Mouse (Mus musculus): Measurements from ENCODE around the gene Tnr. TPM values are rescaled to one million over a fixed set of nuclear protein-coding genes. Genes with fewer than 3 reads are reported as not detected.

Tnr gene
- polyA plus RNA-seq, 1 experiment from 2014 or later = 2.6 TPM

DNA sequence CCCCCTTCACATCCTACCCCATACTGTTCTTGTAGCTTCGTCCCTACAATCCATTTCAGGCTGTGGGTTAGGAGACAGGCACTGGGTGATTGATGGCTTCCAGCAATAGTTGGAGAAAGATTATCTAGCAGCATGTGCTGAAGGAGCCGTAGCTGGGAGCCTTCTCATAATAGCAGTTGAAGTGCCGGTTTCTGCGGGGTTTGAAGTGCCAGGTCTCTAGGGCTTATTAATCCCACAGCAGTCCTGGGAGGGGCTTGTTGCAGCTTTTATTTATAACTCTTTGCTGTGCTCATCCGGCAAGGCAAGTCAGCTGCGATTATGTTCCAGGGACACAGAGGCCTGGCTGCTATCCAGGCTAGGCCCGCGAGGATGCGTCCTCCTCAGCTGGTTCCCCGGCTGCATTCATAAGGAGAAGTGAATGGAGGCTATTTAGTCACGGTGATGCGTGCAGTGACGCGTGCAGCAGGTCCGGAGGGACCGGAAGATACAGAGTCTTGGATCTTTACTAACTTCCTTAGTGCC is 147.1 kb downstream of the Tnr start:
- no peaks in the 10 kb centered on the region for H3K36me3 ChIP-seq (ENCODE audit: control insufficient read depth, insufficient read depth, low read length)
- H3K4me3 ChIP-seq (ENCODE audit: low read depth, low read length) = no peak overlapping the region
- no peaks in the 10 kb centered on the region for H3K27me3 ChIP-seq (replicated peaks; ENCODE audit: control insufficient read depth, insufficient read depth, low read length)
- H3K9ac ChIP-seq (ENCODE audit: low read length) = peak overlapping the region; percentile 40; the same call in 1 of the 2 replicates
- H3K4me2 ChIP-seq (ENCODE audit: low read length) = peak overlapping the region; percentile 38
- peak; percentile 81 for DNase-seq (ENCODE audit: low spot score)
- WGBS = 8% methylated on average over 16 of the region's 16 CpGs
- H3K4me1 ChIP-seq (ENCODE audit: control insufficient read depth, insufficient read depth, low read length) = peaks cover 9% of the 10 kb centered on the region
- H3K9me3 ChIP-seq (replicated peaks; ENCODE audit: control insufficient read depth, low read length) = no peaks in the 10 kb centered on the region
- H3K27ac ChIP-seq (ENCODE audit: low read depth, low read length) = no peak overlapping the region
- ATAC-seq = peak; percentile 79

DNA sequence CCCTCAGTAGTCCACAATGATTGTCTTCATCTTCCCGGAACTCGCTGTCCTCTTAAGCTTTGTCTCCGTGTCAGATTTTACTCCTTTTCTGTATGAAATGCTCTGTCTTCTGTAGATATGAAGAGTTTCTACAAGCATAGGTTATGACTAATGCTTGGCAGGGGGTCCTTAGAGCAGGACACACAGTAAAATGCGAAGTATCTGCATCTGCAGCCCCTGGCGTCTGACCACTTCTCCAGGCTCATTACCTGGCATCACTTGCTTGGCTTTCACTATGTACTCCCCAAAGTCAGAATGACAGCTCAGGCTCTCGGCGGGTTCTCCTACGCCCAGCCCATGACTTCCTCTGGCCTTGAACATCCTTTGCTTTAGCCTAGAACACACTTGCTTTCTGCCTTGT is 147.6 kb downstream of the Tnr start:
- Histone ChIP-seq H3K4me2 (ENCODE audit: low read length) (peak overlapping the region; percentile 38), H3K9me3 (replicated peaks; ENCODE audit: control insufficient read depth, low read length) (no peaks in the 10 kb centered on the region), H3K27me3 (replicated peaks; ENCODE audit: control insufficient read depth, insufficient read depth, low read length) (no peaks in the 10 kb centered on the region), H3K36me3 (ENCODE audit: control insufficient read depth, insufficient read depth, low read length) (no peaks in the 10 kb centered on the region), H3K4me1 (ENCODE audit: control insufficient read depth, insufficient read depth, low read length) (peaks cover 9% of the 10 kb centered on the region), H3K9ac (ENCODE audit: low read length) (no peak overlapping the region), H3K4me3 (ENCODE audit: low read depth, low read length) (no peak overlapping the region), H3K27ac (ENCODE audit: low read depth, low read length) (no peak overlapping the region)
- ATAC-seq (peak; percentile 13), DNase-seq (ENCODE audit: low spot score) (no peak)
- WGBS = 83% methylated on average over 8 of the region's 8 CpGs

DNA sequence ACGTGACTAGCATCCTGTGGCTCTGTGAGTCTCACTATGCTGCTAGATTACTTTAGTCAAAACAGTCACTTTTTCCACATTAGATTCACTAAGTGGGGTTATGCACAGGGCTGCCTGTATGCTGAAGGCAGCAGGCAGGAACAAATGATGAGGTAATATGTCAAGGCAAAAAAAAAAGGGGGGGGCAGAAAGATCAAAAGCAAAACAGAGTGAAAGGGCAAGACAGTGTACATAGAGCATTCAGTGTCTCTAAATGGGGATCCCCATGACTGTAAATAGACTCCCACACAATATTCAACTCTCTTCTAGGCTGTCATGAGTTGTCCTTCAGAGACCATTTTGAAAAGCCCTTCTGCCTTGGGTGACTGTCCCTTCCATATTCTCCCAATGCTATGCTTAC is 150.7 kb downstream of the Tnr start:
- ATAC-seq = no peak
- Histone ChIP-seq H3K4me1 (ENCODE audit: control insufficient read depth, insufficient read depth, low read length) (peaks cover 12% of the 10 kb centered on the region), H3K27me3 (replicated peaks; ENCODE audit: control insufficient read depth, insufficient read depth, low read length) (no peaks in the 10 kb centered on the region), H3K27ac (ENCODE audit: low read depth, low read length) (no peak overlapping the region), H3K9ac (ENCODE audit: low read length) (no peak overlapping the region), H3K9me3 (replicated peaks; ENCODE audit: control insufficient read depth, low read length) (no peaks in the 10 kb centered on the region), H3K4me3 (ENCODE audit: low read depth, low read length) (no peak overlapping the region), H3K36me3 (ENCODE audit: control insufficient read depth, insufficient read depth, low read length) (no peaks in the 10 kb centered on the region), H3K4me2 (ENCODE audit: low read length) (no peak overlapping the region)
- DNase-seq (ENCODE audit: low spot score) = no peak
- WGBS = 67% methylated on average over 1 of the region's 1 CpGs

DNA sequence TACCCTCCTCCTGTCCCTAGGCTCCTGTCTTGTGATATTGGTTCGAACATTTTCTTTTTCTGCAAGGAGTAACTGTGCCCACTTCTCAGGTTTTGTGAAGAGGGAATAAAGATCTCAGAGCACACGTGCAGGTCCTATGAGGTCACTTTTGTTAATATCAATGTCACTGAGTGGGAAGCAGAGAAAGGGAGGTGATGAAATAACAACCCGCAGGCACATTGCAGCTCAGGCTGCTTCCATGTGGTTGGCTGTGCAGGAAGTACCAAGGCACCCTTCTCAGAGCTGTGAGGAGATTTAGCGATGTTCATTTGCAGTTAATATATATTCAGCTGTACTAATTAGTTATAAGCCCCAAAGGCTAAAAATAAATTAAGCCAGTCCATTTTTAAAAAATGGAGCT is 151.9 kb downstream of the Tnr start:
- Histone ChIP-seq H3K4me2 (ENCODE audit: low read length) (no peak overlapping the region), H3K9me3 (replicated peaks; ENCODE audit: control insufficient read depth, low read length) (no peaks in the 10 kb centered on the region), H3K27ac (ENCODE audit: low read depth, low read length) (no peak overlapping the region), H3K9ac (ENCODE audit: low read length) (no peak overlapping the region), H3K4me3 (ENCODE audit: low read depth, low read length) (no peak overlapping the region), H3K36me3 (ENCODE audit: control insufficient read depth, insufficient read depth, low read length) (no peaks in the 10 kb centered on the region), H3K4me1 (ENCODE audit: control insufficient read depth, insufficient read depth, low read length) (peaks cover 11% of the 10 kb centered on the region), H3K27me3 (replicated peaks; ENCODE audit: control insufficient read depth, insufficient read depth, low read length) (no peaks in the 10 kb centered on the region)
- 70% methylated on average over 4 of the region's 4 CpGs for WGBS
- DNase-seq (ENCODE audit: low spot score) = no peak
- ATAC-seq = no peak

DNA sequence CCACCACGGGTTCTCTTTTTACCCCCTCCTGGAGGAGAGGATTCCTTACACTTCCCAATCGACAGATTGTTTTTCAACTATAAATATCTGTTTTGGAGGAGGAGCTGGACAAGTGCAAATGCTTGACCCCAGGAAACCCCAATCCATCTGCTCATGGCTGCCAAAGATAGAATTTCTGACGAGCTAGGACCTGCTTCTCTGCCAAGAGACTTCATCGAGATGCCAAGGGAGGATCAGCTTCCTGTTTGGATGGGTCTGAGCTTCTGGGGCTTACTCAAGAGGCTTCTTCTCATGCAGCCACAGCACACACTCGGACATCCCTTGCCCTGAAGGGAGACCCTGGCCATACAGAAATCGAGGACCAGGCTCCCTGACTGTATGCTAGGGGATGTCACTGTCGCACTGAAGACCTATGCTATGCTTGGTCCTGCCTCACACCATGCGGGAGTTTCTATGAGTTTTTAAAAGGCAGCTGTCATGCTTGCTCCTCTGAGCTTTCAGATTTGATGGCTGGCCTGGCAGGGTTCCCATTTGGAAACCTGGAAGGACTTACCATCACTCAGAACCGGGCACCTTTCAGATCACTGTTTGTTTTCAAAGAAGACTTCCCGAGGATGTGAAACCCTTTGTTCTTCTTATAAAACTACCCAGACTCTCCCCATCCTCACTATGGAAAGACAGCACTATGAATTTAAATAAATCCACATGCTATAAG is 154.8 kb downstream of the Tnr start:
- peaks cover 3% of the 10 kb centered on the region; the same call in 1 of the 2 replicates for H3K4me1 ChIP-seq (ENCODE audit: control insufficient read depth, insufficient read depth, low read length)
- H3K36me3 ChIP-seq (ENCODE audit: control insufficient read depth, insufficient read depth, low read length) = no peaks in the 10 kb centered on the region
- no peaks in the 10 kb centered on the region for H3K27me3 ChIP-seq (replicated peaks; ENCODE audit: control insufficient read depth, insufficient read depth, low read length)
- WGBS = 64% methylated on average over 10 of the region's 10 CpGs
- no peak overlapping the region for H3K4me3 ChIP-seq (ENCODE audit: low read depth, low read length)
- H3K9me3 ChIP-seq (replicated peaks; ENCODE audit: control insufficient read depth, low read length) = no peaks in the 10 kb centered on the region
- no peak for ATAC-seq
- DNase-seq (ENCODE audit: low spot score) = no peak
- H3K4me2 ChIP-seq (ENCODE audit: low read length) = no peak overlapping the region
- no peak overlapping the region for H3K9ac ChIP-seq (ENCODE audit: low read length)
- no peak overlapping the region for H3K27ac ChIP-seq (ENCODE audit: low read depth, low read length)

DNA sequence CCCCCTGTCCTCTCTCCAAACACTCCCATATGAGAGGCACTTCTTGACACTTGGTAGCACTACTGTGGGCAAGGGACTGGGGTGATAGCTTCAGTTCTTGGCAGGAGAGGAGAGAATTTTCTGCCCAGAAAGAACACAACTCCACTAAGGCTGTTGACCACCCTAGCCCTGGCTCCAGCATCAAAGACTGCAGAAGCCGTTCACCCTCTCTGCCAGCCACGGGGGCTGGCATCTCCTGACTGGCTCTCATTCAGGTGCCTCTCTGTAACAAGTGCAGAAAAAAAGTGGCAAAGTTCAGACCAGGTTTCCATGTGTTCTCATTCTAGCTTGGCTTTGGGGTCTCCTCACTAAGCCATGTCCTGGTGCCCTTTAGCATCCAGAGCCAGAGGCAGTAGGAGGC is 157.7 kb downstream of the Tnr start:
- Histone ChIP-seq H3K27ac (ENCODE audit: low read depth, low read length) (no peak overlapping the region), H3K4me3 (ENCODE audit: low read depth, low read length) (no peak overlapping the region), H3K4me1 (ENCODE audit: control insufficient read depth, insufficient read depth, low read length) (peaks cover 4% of the 10 kb centered on the region), H3K36me3 (ENCODE audit: control insufficient read depth, insufficient read depth, low read length) (no peaks in the 10 kb centered on the region), H3K9me3 (replicated peaks; ENCODE audit: control insufficient read depth, low read length) (no peaks in the 10 kb centered on the region), H3K4me2 (ENCODE audit: low read length) (no peak overlapping the region), H3K9ac (ENCODE audit: low read length) (no peak overlapping the region), H3K27me3 (replicated peaks; ENCODE audit: control insufficient read depth, insufficient read depth, low read length) (no peaks in the 10 kb centered on the region)
- ATAC-seq (no peak), DNase-seq (ENCODE audit: low spot score) (no peak)
- whole genome bisulfite sequencing = 77% methylated on average over 2 of the region's 2 CpGs

DNA sequence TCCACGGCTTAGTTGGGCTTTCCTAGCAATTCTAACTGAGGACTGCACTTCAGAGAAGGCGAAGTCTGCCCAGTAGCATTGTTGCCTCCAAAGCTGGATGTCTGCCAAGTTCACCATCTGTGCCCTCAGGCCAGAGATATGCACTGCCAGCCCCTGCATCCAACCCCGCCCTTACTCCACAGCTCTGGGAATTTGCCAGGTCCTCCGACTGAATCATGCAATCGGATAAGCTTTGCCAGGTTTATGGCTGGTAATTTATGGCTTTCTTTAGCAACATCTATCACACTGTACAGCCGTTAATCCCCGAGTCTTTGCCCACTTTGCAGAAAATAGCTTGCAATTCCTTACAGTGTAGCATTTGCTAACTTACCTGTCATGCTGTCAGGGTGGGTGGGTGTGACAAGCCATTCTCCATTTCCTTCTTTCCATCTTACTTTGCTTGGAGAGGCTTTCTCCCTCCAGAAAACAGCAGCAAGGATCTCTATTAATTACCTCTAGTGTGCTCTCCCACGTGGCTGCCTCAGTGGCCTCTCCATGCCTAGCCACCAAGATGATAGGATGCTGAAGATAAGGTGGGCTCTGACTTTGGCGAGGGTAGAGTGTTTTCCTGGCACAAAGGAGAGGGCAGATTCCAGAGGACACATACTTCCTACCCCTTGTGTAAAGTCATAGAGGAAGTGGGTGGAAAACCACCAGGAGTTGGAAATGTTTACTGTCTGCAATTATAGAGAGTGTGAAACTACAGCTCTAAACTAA is 163.1 kb downstream of the Tnr start:
- 27% methylated on average over 9 of the region's 9 CpGs for WGBS
- no peak overlapping the region for H3K4me3 ChIP-seq (ENCODE audit: low read depth, low read length)
- ATAC-seq = peak; percentile 90
- H3K27me3 ChIP-seq (replicated peaks; ENCODE audit: control insufficient read depth, insufficient read depth, low read length) = no peaks in the 10 kb centered on the region
- H3K9ac ChIP-seq (ENCODE audit: low read length) = no peak overlapping the region
- no peaks in the 10 kb centered on the region for H3K36me3 ChIP-seq (ENCODE audit: control insufficient read depth, insufficient read depth, low read length)
- H3K27ac ChIP-seq (ENCODE audit: low read depth, low read length) = peak overlapping the region; percentile 56; the same call in 1 of the 2 replicates
- DNase-seq (ENCODE audit: low spot score) = peak; percentile 94
- peak overlapping the region; percentile 18 for H3K4me2 ChIP-seq (ENCODE audit: low read length)
- no peaks in the 10 kb centered on the region for H3K9me3 ChIP-seq (replicated peaks; ENCODE audit: control insufficient read depth, low read length)
- H3K4me1 ChIP-seq (ENCODE audit: control insufficient read depth, insufficient read depth, low read length) = peaks cover 11% of the 10 kb centered on the region

DNA sequence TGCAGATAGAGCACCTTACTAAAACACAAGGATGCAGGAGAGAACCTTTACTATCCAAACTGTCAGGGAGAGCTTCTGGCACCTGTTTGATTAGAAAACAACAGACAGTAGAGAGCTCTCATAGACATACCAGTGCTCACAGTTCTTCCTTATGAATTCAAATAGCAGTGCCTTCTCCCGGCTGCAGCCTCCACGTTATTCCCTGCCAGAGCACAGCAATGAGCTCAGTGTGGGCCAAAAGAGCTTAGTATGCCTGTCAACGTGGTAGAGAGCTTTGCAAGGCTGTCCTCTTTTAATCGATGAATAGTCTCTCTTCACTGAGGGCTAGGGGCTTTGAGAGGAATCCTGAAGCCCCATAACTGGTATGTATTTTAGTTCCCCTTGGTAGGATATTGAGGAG is 173.1 kb downstream of the Tnr start:
- Histone ChIP-seq H3K4me2 (ENCODE audit: low read length) (no peak overlapping the region), H3K4me3 (ENCODE audit: low read depth, low read length) (no peak overlapping the region), H3K9me3 (replicated peaks; ENCODE audit: control insufficient read depth, low read length) (no peaks in the 10 kb centered on the region), H3K36me3 (ENCODE audit: control insufficient read depth, insufficient read depth, low read length) (no peaks in the 10 kb centered on the region), H3K9ac (ENCODE audit: low read length) (no peak overlapping the region), H3K27ac (ENCODE audit: low read depth, low read length) (no peak overlapping the region), H3K4me1 (ENCODE audit: control insufficient read depth, insufficient read depth, low read length) (no peaks in the 10 kb centered on the region), H3K27me3 (replicated peaks; ENCODE audit: control insufficient read depth, insufficient read depth, low read length) (no peaks in the 10 kb centered on the region)
- no peak for DNase-seq (ENCODE audit: low spot score)
- WGBS = 35% methylated on average over 4 of the region's 4 CpGs
- no peak for ATAC-seq

DNA sequence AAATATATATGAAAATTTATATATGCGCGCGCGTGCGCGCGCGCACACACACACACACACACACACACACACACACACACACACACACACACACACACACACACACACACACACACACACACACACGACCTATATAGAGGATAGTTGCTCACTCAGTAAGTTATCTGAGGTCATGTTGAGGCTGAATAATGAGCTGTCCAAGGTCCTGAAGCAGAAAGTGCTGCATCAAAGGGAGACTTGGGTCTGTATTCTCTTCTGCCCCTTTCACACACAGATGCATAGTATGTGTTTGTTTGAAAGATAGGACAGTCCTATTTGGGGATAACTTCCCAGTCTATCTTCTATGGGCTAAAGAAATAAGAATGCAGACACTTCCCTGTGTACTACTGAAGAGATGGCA is 178.5 kb downstream of the Tnr start:
- peak; percentile 42 for DNase-seq (ENCODE audit: low spot score)
- Histone ChIP-seq H3K4me3 (ENCODE audit: low read depth, low read length) (no peak overlapping the region), H3K4me2 (ENCODE audit: low read length) (no peak overlapping the region), H3K27ac (ENCODE audit: low read depth, low read length) (no peak overlapping the region), H3K36me3 (ENCODE audit: control insufficient read depth, insufficient read depth, low read length) (no peaks in the 10 kb centered on the region), H3K9me3 (replicated peaks; ENCODE audit: control insufficient read depth, low read length) (no peaks in the 10 kb centered on the region), H3K9ac (ENCODE audit: low read length) (no peak overlapping the region), H3K27me3 (replicated peaks; ENCODE audit: control insufficient read depth, insufficient read depth, low read length) (no peaks in the 10 kb centered on the region), H3K4me1 (ENCODE audit: control insufficient read depth, insufficient read depth, low read length) (no peaks in the 10 kb centered on the region)
- WGBS = 94% methylated on average over 7 of the region's 9 CpGs
- ATAC-seq = no peak
